Mouse (Mus musculus) hindbrain, embryonic 10.5 days (tissue): ENCODE measurements at regions not wholly inside any gene's neighbourhood (a gene's known extent, or its start where the extent isn't known, plus 50 kb on each side); places are given as distances from the start of the nearest gene placed in this dataset.

ENCODE experiments used
- DNase-seq: peaks from one replicate; pipeline ENCODE4 v3.0.0-alpha.2; 2017; ENCODE audit warnings: low spot score
- H3K27ac ChIP-seq: fragments of 300-500 bp; sonication (generic); 2 replicates; pipeline ENCODE4 v1.5.1; 2016; ENCODE audit warnings: mild to moderate bottlenecking, moderate library complexity
- H3K27me3 ChIP-seq: fragments of 300-500 bp; sonication (generic); 2 replicates; pipeline ENCODE4 v1.6.1; 2016; ENCODE audit warnings: mild to moderate bottlenecking; ENCODE audit not compliant: poor library complexity, insufficient read depth, severe bottlenecking
- H3K36me3 ChIP-seq: fragments of 300-500 bp; sonication (generic); 2 replicates; pipeline ENCODE4 v1.6.1; 2016; ENCODE audit warnings: mild to moderate bottlenecking, moderate library complexity
- H3K4me1 ChIP-seq: fragments of 300-500 bp; sonication (generic); replicated peaks from 2 replicates; pipeline ENCODE4 v1.6.1; 2016; ENCODE audit warnings: mild to moderate bottlenecking
- H3K4me3 ChIP-seq: fragments of 300-500 bp; sonication (generic); 2 replicates; pipeline ENCODE4 v1.5.1; 2016; ENCODE audit warnings: mild to moderate bottlenecking, moderate library complexity
- H3K9me3 ChIP-seq: fragments of 300-500 bp; sonication (generic); 2 replicates; pipeline ENCODE4 v1.6.1; 2016; ENCODE audit warnings: mild to moderate bottlenecking, moderate library complexity
- WGBS: fragments of 180-500 bp; shearing (Covaris S2); methylation state at CpG from one replicate; pipeline ENCODE4 v1.1.7; 2016; 5-methylcytosine and 5-hydroxymethylcytosine counted together

- WGBS, result 82% methylated on average over 5 of the region's 5 CpGs
- DNase-seq, result no peak
- Histone ChIP-seq H3K36me3 (no peaks in the 10 kb centered on the region), H3K27ac (no peak overlapping the region), H3K9me3 (no peaks in the 10 kb centered on the region), H3K4me3 (no peak overlapping the region), H3K27me3 (no peaks in the 10 kb centered on the region), H3K4me1 (no peaks in the 10 kb centered on the region)
Observed at GRCm38 (mm10) chr4:54704696-54705095, 240.2 kb upstream of the Zfp462 start.

- Histone ChIP-seq H3K9me3 (no peaks in the 10 kb centered on the region), H3K4me1 (no peaks in the 10 kb centered on the region), H3K36me3 (no peaks in the 10 kb centered on the region), H3K4me3 (no peak overlapping the region), H3K27ac (no peak overlapping the region), H3K27me3 (no peaks in the 10 kb centered on the region)
- no peak for DNase-seq
Observed at GRCm38 (mm10) chr4:54709751-54710150, 235.1 kb upstream of the Zfp462 start.

- no peaks in the 10 kb centered on the region for H3K9me3 ChIP-seq
- no peak overlapping the region for H3K27ac ChIP-seq
- no peaks in the 10 kb centered on the region for H3K27me3 ChIP-seq
- no peaks in the 10 kb centered on the region for H3K36me3 ChIP-seq
- no peak overlapping the region for H3K4me3 ChIP-seq
- 80% methylated on average over 3 of the region's 3 CpGs for whole genome bisulfite sequencing
- H3K4me1 ChIP-seq, result no peaks in the 10 kb centered on the region
- DNase-seq, result no peak
Observed at GRCm38 (mm10) chr4:54712929-54713328, 231.9 kb upstream of the Zfp462 start.

GRCm38 (mm10) chr4:54714612-54715342, 230.1 kb upstream of the Zfp462 start:
- no peaks in the 10 kb centered on the region for H3K4me1 ChIP-seq
- no peak overlapping the region for H3K27ac ChIP-seq
- WGBS, result 82% methylated on average over 9 of the region's 9 CpGs
- H3K27me3 ChIP-seq, result no peaks in the 10 kb centered on the region
- no peaks in the 10 kb centered on the region for H3K9me3 ChIP-seq
- no peak for DNase-seq
- no peaks in the 10 kb centered on the region for H3K36me3 ChIP-seq
- H3K4me3 ChIP-seq, result no peak overlapping the region

GRCm38 (mm10) chr4:54718083-54718482, 226.8 kb upstream of the Zfp462 start:
- no peak overlapping the region for H3K27ac ChIP-seq
- no peaks in the 10 kb centered on the region for H3K9me3 ChIP-seq
- H3K4me1 ChIP-seq, result peaks cover 3% of the 10 kb centered on the region; the same call in 1 of the 2 replicates
- H3K4me3 ChIP-seq, result no peak overlapping the region
- H3K27me3 ChIP-seq, result no peaks in the 10 kb centered on the region
- no peak for DNase-seq
- no peaks in the 10 kb centered on the region for H3K36me3 ChIP-seq
- WGBS, result 83% methylated on average over 1 of the region's 1 CpGs

GRCm38 (mm10) chr4:54739001-54739400, 205.8 kb upstream of the Zfp462 start:
- Histone ChIP-seq H3K27ac (no peak overlapping the region), H3K4me3 (no peak overlapping the region), H3K4me1 (no peaks in the 10 kb centered on the region), H3K27me3 (no peaks in the 10 kb centered on the region), H3K36me3 (no peaks in the 10 kb centered on the region), H3K9me3 (no peaks in the 10 kb centered on the region)
- WGBS, result 88% methylated on average over 5 of the region's 5 CpGs
- no peak for DNase-seq

GRCm38 (mm10) chr4:54751458-54751857, 193.4 kb upstream of the Zfp462 start:
- Histone ChIP-seq H3K4me3 (no peak overlapping the region), H3K36me3 (no peaks in the 10 kb centered on the region), H3K9me3 (no peaks in the 10 kb centered on the region), H3K27ac (no peak overlapping the region), H3K4me1 (no peaks in the 10 kb centered on the region), H3K27me3 (no peaks in the 10 kb centered on the region)
- no peak for DNase-seq
- 76% methylated on average over 2 of the region's 2 CpGs for WGBS

GRCm38 (mm10) chr4:54756441-54756840, 188.4 kb upstream of the Zfp462 start:
- 88% methylated on average over 4 of the region's 4 CpGs for WGBS
- Histone ChIP-seq H3K27me3 (no peaks in the 10 kb centered on the region), H3K36me3 (no peaks in the 10 kb centered on the region), H3K27ac (no peak overlapping the region), H3K4me1 (peaks cover 10% of the 10 kb centered on the region), H3K4me3 (no peak overlapping the region), H3K9me3 (no peaks in the 10 kb centered on the region)
- DNase-seq, result no peak

- no peaks in the 10 kb centered on the region for H3K9me3 ChIP-seq
- H3K27ac ChIP-seq, result peak overlapping the region; percentile 71
- H3K4me3 ChIP-seq, result no peak overlapping the region
- no peaks in the 10 kb centered on the region for H3K36me3 ChIP-seq
- peaks cover 10% of the 10 kb centered on the region for H3K4me1 ChIP-seq
- H3K27me3 ChIP-seq, result no peaks in the 10 kb centered on the region
- peak; percentile 40 for DNase-seq
- WGBS, result 55% methylated on average over 19 of the region's 19 CpGs
Observed at GRCm38 (mm10) chr4:54757715-54758500, 186.9 kb upstream of the Zfp462 start.

GRCm38 (mm10) chr4:54758501-54758829, 186.4 kb upstream of the Zfp462 start:
- 55% methylated on average over 8 of the region's 8 CpGs for WGBS
- no peak for DNase-seq

GRCm38 (mm10) chr4:54761257-54761656, 183.6 kb upstream of the Zfp462 start:
- Histone ChIP-seq H3K9me3 (no peaks in the 10 kb centered on the region), H3K4me1 (peaks cover 10% of the 10 kb centered on the region), H3K4me3 (no peak overlapping the region), H3K27ac (no peak overlapping the region), H3K27me3 (no peaks in the 10 kb centered on the region), H3K36me3 (no peaks in the 10 kb centered on the region)
- no peak for DNase-seq
- WGBS, result 77% methylated on average over 5 of the region's 5 CpGs

More at GRCm38 (mm10) chr4:54758501-54758829, 186.4 kb upstream of the Zfp462 start:
- Histone ChIP-seq H3K4me1 (peaks cover 10% of the 10 kb centered on the region), H3K4me3 (no peak overlapping the region), H3K9me3 (no peaks in the 10 kb centered on the region), H3K36me3 (no peaks in the 10 kb centered on the region), H3K27ac (peak overlapping the region; percentile 71), H3K27me3 (no peaks in the 10 kb centered on the region)

- 81% methylated on average over 1 of the region's 1 CpGs for WGBS
- Histone ChIP-seq H3K27me3 (no peaks in the 10 kb centered on the region), H3K9me3 (no peaks in the 10 kb centered on the region), H3K27ac (no peak overlapping the region), H3K4me1 (peaks cover 7% of the 10 kb centered on the region; the same call in 1 of the 2 replicates), H3K4me3 (no peak overlapping the region), H3K36me3 (no peaks in the 10 kb centered on the region)
- DNase-seq, result no peak
Observed at GRCm38 (mm10) chr4:54765045-54765444, 179.8 kb upstream of the Zfp462 start.

- 29% methylated on average over 8 of the region's 8 CpGs for WGBS
- Histone ChIP-seq H3K4me3 (no peak overlapping the region), H3K27me3 (no peaks in the 10 kb centered on the region), H3K4me1 (peaks cover 7% of the 10 kb centered on the region; the same call in 1 of the 2 replicates), H3K9me3 (no peaks in the 10 kb centered on the region), H3K27ac (0 out of 2 replicates have a peak overlapping the region, but pooled peaks have one; percentile 13), H3K36me3 (no peaks in the 10 kb centered on the region)
- peak; percentile 23 for DNase-seq
Observed at GRCm38 (mm10) chr4:54767506-54768200, 177.2 kb upstream of the Zfp462 start.
